Mouse (Mus musculus) macrophage (primary cell): ENCODE measurements at regions not wholly inside any gene's neighbourhood (a gene's known extent, or its start where the extent isn't known, plus 50 kb on each side); places are given as distances from the start of the nearest gene placed in this dataset.

Source experiments
- H3K27ac ChIP-seq: fragments of 350-480 bp; formaldehyde crosslinking; 2 replicates; pipeline ENCODE4 v1.9.0; 2021
- H3K36me3 ChIP-seq: fragments of 350-480 bp; formaldehyde crosslinking; 2 replicates; pipeline ENCODE4 v1.9.0; 2021; ENCODE audit errors: inconsistent target
- H3K4me3 ChIP-seq: fragments of 350-480 bp; formaldehyde crosslinking; 2 replicates; pipeline ENCODE4 v1.9.0; 2021; ENCODE audit errors: inconsistent target
- H3K79me2 ChIP-seq: fragments of 350-480 bp; formaldehyde crosslinking; 2 replicates; pipeline ENCODE4 v1.9.0; 2021; ENCODE audit errors: inconsistent target
- WGBS: methylation state at CpG from one replicate; pipeline ENCODE4 v1.1.7; 2026; ENCODE audit warnings: inconsistent platforms; ENCODE audit not compliant: missing documents; 5-methylcytosine and 5-hydroxymethylcytosine counted together

DNA sequence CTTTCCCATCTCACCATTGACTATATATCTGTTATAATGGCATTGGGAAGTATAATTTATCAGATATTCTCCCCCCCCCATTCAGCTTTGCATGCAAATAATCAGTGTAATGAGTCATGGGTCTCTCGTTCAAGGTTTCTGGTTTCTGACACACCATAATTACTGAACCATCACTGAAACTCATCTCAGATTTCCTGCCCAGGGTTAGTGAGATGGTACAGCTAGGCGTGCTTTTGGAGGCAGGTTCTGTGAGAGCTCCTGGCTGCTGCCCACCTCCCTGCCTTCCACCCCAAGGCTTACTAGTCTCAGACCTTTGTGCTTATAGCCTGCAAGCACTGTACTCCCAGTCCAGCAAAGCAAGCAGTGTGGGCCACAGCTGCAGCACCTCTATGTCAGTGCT lies 122.5 kb upstream of the Nampt start:
- H3K27ac ChIP-seq: no peak overlapping the region
- no peaks in the 10 kb centered on the region for H3K36me3 ChIP-seq
- WGBS: 85% methylated on average over 2 of the region's 2 CpGs
- no peaks in the 10 kb centered on the region for H3K79me2 ChIP-seq
- no peak overlapping the region for H3K4me3 ChIP-seq

GRCm38 (mm10) chr12:32709188-32709587 lies 110.2 kb upstream of the Nampt start:
- no peak overlapping the region for H3K27ac ChIP-seq
- no peaks in the 10 kb centered on the region for H3K36me3 ChIP-seq
- no peak overlapping the region for H3K4me3 ChIP-seq
- no peaks in the 10 kb centered on the region for H3K79me2 ChIP-seq
- WGBS: 82% methylated on average over 10 of the region's 10 CpGs

DNA sequence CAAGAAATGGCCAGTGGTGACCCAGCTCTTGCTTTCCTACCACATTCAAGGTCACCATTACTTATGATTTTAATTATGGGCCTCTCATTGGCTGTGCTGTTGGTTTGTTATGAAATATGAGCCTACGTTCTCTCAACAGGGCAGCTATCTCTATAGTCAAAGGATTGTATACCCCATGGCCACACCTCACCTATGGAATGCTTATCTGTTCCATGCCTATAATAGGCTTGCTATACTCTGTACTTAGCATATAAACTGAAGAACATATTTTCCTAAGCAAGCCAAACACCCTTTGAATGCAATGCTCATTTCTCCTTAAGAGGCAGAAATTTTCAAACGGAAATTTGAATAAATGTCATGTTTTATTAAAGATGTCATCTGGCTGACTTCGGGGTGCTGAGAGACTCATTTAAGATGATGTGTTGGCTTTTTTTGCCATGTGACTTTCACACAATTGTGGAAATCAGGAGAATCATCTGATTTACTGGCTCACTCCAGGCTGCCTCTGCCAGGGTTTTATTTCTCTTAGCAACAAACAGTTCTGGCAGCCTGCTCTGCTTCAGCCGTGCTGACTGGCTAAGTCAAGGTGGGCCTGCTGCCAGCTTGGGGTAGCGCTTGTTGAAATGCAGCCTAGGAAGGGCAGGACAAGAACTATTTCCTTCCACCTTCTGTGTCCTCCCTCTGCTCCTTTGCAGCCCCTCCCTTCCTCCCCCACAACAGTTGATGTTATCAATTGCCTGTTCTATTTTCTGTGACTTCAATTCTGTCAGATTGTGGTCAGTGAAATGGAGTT lies 102.0 kb upstream of the Nampt start:
- Histone ChIP-seq H3K36me3 (no peaks in the 10 kb centered on the region), H3K4me3 (no peak overlapping the region), H3K27ac (no peak overlapping the region), H3K79me2 (no peaks in the 10 kb centered on the region)
- 43% methylated on average over 5 of the region's 5 CpGs for WGBS

GRCm38 (mm10) chr12:32719203-32719602 lies 100.1 kb upstream of the Nampt start:
- H3K79me2 ChIP-seq: no peaks in the 10 kb centered on the region
- H3K27ac ChIP-seq: no peak overlapping the region
- WGBS: 92% methylated on average over 4 of the region's 4 CpGs
- H3K36me3 ChIP-seq: no peaks in the 10 kb centered on the region
- H3K4me3 ChIP-seq: no peak overlapping the region

DNA sequence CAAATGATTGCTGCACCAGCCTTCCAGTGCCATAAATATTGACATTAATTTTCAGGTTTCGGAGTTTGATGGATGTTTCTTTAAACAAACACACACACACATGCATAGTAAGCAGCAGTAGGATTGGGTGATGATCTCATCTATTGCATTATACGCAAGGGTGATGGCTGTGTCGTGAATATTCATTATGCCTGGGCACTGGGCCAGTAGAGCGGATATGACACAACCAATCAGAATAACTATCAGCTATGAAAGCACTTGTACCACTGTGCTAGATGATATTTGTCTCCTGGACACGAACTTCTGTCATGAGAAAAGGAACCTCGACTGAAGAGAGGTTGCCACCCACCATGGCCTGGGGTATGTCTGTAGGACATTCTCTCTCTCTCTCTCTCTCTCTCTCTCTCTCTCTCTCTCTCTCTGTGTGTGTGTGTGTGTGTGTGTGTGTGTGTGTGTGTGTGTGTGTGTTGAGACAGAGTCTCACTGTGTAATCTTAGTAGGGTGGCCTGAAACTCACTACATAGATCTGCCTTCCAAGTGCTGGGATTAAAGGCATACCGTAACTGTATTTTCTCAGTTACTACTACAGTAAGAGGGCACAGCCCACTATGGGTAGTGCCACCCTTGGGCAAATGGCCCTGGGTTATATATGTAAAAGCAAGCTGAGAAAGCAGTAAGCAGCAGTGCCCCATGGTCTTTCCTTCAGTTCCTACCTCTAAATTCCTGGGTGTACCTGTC lies 94.7 kb upstream of the Nampt start:
- H3K27ac ChIP-seq: no peak overlapping the region

GRCm38 (mm10) chr12:32727539-32727938 lies 91.8 kb upstream of the Nampt start:
- Histone ChIP-seq H3K79me2 (no peaks in the 10 kb centered on the region), H3K36me3 (no peaks in the 10 kb centered on the region), H3K4me3 (no peak overlapping the region), H3K27ac (no peak overlapping the region)
- WGBS: 92% methylated on average over 1 of the region's 1 CpGs

More for the DNA sequence above, 94.7 kb upstream of the Nampt start:
- 77% methylated on average over 7 of the region's 7 CpGs for WGBS
- H3K36me3 ChIP-seq: no peaks in the 10 kb centered on the region
- no peaks in the 10 kb centered on the region for H3K79me2 ChIP-seq
- H3K4me3 ChIP-seq: no peak overlapping the region

DNA sequence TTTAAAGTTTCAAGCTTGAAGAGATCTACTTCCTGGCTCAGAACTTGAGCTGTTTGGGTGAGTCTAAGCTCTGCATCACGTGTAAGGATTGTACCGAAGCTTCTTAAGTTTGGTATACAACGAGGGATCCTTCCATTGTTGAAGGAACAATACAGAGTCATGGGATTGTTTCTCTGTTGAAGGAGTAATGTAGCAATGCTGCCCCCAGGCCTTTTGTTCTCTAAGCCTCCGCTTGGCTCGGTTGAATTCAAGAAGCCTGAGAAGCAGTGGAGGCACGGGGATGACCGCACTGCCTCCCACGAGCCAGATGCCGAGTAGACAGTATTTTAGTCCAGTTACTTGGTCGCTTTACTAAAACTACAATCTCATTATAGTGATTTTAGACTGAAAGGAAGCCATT lies 90.9 kb upstream of the Nampt start:
- Histone ChIP-seq H3K4me3 (no peak overlapping the region), H3K79me2 (no peaks in the 10 kb centered on the region), H3K27ac (no peak overlapping the region), H3K36me3 (no peaks in the 10 kb centered on the region)
- WGBS: 94% methylated on average over 10 of the region's 10 CpGs

DNA sequence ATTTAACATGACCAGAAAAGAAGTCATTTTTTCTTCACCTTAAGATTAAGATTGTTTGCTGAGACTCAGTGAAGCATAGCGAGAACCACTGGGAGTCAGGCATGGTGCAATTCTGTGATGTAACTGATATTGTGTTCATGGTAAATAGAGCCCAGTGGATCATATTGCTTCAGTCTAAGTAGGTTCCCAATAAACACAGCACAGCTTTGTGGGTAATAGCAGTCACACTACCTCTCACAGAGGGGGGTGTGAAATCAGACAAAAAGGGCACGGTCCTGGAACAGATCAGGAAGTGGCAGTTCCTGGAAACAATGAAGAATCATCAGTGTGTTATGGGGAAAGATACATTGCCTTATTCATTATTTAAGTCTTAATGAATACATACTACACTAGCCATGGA lies 84.1 kb upstream of the Nampt start:
- H3K27ac ChIP-seq: no peak overlapping the region
- H3K36me3 ChIP-seq: no peaks in the 10 kb centered on the region
- H3K4me3 ChIP-seq: no peak overlapping the region
- H3K79me2 ChIP-seq: no peaks in the 10 kb centered on the region
- 88% methylated on average over 2 of the region's 2 CpGs for WGBS

GRCm38 (mm10) chr12:32741465-32741864 lies 77.9 kb upstream of the Nampt start:
- H3K36me3 ChIP-seq: no peaks in the 10 kb centered on the region
- no peak overlapping the region for H3K4me3 ChIP-seq
- H3K79me2 ChIP-seq: no peaks in the 10 kb centered on the region
- no peak overlapping the region for H3K27ac ChIP-seq

DNA sequence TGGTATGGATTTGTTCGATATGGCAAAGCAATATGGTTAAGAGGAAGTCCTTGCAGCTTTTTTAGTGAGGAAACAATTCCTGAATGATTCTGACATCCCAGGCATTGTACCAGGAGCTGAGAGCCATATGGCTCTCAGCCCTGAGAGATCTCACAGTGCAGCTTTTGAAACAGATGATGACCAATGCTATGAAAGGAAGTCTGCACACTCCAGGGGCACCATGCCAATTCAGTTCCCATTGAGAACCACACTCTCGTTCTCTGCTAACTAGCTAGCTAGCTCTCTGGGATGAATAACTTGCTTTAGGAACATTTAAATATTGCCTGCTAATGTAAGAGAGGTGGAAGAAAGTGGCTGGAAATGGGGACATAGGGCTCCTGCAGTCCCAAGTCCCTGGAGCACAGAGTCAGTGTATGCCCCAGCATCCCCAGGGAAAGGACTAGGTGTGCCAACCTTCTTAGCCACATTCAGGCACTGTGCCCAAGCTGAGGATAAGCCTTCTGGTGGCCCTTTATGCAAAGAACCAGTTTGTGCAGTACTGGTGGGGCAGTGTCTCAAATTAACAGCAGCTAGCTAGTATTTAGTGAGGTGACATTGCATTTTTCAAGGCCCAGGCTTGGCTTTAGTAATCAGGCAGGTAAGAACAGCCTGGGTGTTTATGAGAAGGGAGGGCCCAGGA lies 61.8 kb upstream of the Nampt start:
- Histone ChIP-seq H3K27ac (no peak overlapping the region), H3K79me2 (no peaks in the 10 kb centered on the region), H3K36me3 (no peaks in the 10 kb centered on the region), H3K4me3 (no peak overlapping the region)
- 93% methylated on average over 2 of the region's 2 CpGs for WGBS

DNA sequence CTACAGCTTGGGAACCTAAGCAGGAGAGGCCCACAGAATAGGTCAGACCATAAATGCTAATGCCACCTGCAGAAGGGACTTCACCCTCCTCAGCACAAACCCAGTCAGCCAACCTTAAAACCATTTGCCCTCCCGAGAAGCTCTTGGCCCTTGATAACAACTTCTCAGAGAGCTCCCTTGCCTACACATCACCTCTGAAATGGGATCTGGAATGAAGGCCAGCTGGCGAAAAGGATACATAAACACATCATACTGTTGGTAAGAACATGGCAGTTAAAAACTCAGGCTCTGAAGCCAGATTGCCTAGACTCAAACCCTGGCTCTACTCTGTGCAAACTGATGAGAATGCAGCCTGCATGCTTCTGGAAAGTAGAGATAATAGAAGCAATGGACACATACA lies 61.2 kb upstream of the Nampt start:
- 90% methylated on average over 2 of the region's 2 CpGs for whole genome bisulfite sequencing
- H3K36me3 ChIP-seq: no peaks in the 10 kb centered on the region
- no peak overlapping the region for H3K27ac ChIP-seq
- no peak overlapping the region for H3K4me3 ChIP-seq
- no peaks in the 10 kb centered on the region for H3K79me2 ChIP-seq

DNA sequence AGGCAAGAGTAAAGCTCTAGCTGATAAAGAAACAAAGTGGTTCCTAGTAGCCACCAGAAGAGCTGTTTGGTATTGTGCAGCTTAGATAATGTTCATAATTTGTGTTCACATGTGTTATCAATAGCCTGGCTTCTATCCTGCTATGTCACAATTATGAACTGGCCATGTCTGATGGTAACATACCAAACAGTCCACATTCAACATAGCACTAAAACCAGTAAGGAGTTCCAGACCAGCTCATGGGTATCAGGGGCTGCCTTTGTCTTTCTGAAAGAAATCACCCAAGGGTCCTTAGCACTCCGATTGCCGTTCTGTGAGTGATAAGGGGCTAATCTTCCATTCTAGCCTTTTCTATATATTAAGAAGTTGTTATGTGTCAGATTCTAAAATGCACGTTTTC lies 58.7 kb upstream of the Nampt start:
- no peaks in the 10 kb centered on the region for H3K36me3 ChIP-seq
- no peak overlapping the region for H3K27ac ChIP-seq
- no peaks in the 10 kb centered on the region for H3K79me2 ChIP-seq
- 87% methylated on average over 3 of the region's 3 CpGs for WGBS
- no peak overlapping the region for H3K4me3 ChIP-seq

- whole genome bisulfite sequencing: 85% methylated on average over 3 of the region's 3 CpGs
- Histone ChIP-seq H3K36me3 (no peaks in the 10 kb centered on the region), H3K27ac (no peak overlapping the region), H3K79me2 (no peaks in the 10 kb centered on the region), H3K4me3 (no peak overlapping the region)
These were observed 58.3 kb upstream of the Nampt start for GRCm38 (mm10) chr12:32761055-32761454.

DNA sequence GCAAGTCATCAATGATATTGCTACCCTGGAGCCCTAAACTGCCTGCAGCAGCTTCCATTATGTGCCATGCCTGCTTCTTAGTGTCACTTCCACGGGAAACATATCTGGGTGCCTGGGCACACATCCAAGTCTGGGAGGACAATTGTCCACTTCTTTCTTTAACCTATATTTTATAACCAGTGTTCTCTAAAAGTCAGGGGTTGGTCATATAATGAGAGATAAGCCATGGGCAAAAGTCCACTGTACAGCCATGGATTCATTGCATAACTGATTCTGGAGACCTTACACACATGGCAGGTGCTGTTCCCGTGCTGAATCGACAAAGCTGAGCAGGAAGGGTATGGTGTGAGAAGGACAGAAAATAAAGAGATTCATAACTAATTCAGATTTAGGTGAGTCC lies 55.1 kb upstream of the Nampt start:
- Histone ChIP-seq H3K36me3 (no peaks in the 10 kb centered on the region), H3K27ac (no peak overlapping the region), H3K79me2 (no peaks in the 10 kb centered on the region), H3K4me3 (no peak overlapping the region)
- WGBS: 97% methylated on average over 3 of the region's 3 CpGs

- WGBS: 65% methylated on average over 7 of the region's 7 CpGs
- no peak overlapping the region for H3K27ac ChIP-seq
- no peaks in the 10 kb centered on the region for H3K36me3 ChIP-seq
- no peak overlapping the region for H3K4me3 ChIP-seq
- H3K79me2 ChIP-seq: no peaks in the 10 kb centered on the region
These were observed 54.6 kb upstream of the Nampt start for GRCm38 (mm10) chr12:32764747-32765146.
